Mouse (Mus musculus) liver, adult 2 months (tissue): ENCODE data around the gene Rad54l. TPM values are rescaled to one million over a fixed set of nuclear protein-coding genes. Genes with fewer than 3 reads are reported as not detected.

Experiments
- DNase-seq: peaks from one replicate; pipeline ENCODE4 v3.0.0-alpha.2; 2011; ENCODE audit warnings: low read depth, low spot score; ENCODE audit errors: extremely low read depth
- H3K27ac ChIP-seq: fragments of 200-500 bp; replicated peaks from 2 replicates; pipeline ENCODE4 v1.5.1; 2012; ENCODE audit warnings: low read depth, mild to moderate bottlenecking, control low read depth, inconsistent platforms, low read length; ENCODE audit not compliant: insufficient read depth
- H3K27me3 ChIP-seq: fragments of 200-500 bp; 2 replicates; pipeline ENCODE4 v1.6.1; 2012; ENCODE audit warnings: mild to moderate bottlenecking, moderate library complexity, low read length, inconsistent platforms; ENCODE audit not compliant: control insufficient read depth, insufficient read depth
- H3K36me3 ChIP-seq: fragments of 200-500 bp; 2 replicates; pipeline ENCODE4 v1.6.1; 2012; ENCODE audit warnings: low read length, inconsistent platforms; ENCODE audit not compliant: control insufficient read depth, insufficient read depth
- H3K4me1 ChIP-seq: fragments of 200-500 bp; 2 replicates; pipeline ENCODE4 v1.6.1; 2011; ENCODE audit warnings: low read length; ENCODE audit not compliant: control insufficient read depth, insufficient read depth
- H3K4me3 ChIP-seq: fragments of 200-500 bp; 2 replicates; pipeline ENCODE4 v1.5.1; 2011; ENCODE audit warnings: low read depth, mild to moderate bottlenecking, control low read depth, low read length, moderate library complexity; ENCODE audit not compliant: insufficient read depth
- H3K79me2 ChIP-seq: fragments of 200-500 bp; 2 replicates; pipeline ENCODE4 v1.6.1; 2012; ENCODE audit warnings: inconsistent platforms, mild to moderate bottlenecking, low read length, moderate library complexity; ENCODE audit not compliant: control insufficient read depth, insufficient read depth
- H3K9ac ChIP-seq: fragments of 200-500 bp; 2 replicates; pipeline ENCODE4 v1.6.1; 2012; ENCODE audit warnings: low read depth, mild to moderate bottlenecking, control low read depth, inconsistent platforms, low read length
- CTCF ChIP-seq: fragments of 200-500 bp; IDR thresholded peaks from 2 replicates; pipeline ENCODE4 v1.5.1; 2011; ENCODE audit warnings: low read depth, low read length, control low read depth
- POLR2A ChIP-seq: fragments of 200-500 bp; IDR thresholded peaks from 2 replicates; pipeline ENCODE4 v1.6.1; 2011; ENCODE audit warnings: low read length, control low read depth; ENCODE audit not compliant: insufficient read depth; ENCODE audit errors: extremely low read depth
- WGBS: fragments of 180-500 bp; shearing (Covaris S2); methylation state at CpG from one replicate; pipeline ENCODE4 v1.1.7; 2018; 5-methylcytosine and 5-hydroxymethylcytosine counted together
- polyA plus RNA-seq: library from polyadenylated mRNA; depleted of rRNA; stranded (reverse); fragments of >200 nt; gene quantifications from 2 replicates; pipeline ENCODE4 v1.2.3, GENCODE M21; 2012
- total RNA-seq: library from RNA; depleted of rRNA; stranded (reverse); fragments of >200 nt; gene quantifications from 2 replicates; pipeline ENCODE4 v1.2.3, GENCODE M21; 2014

Rad54l gene
- total and polyA plus RNA-seq, 2 experiments: 0.06 to 0.18 TPM

GRCm38 (mm10) chr4:116143891-116144717 is 20.6 kb upstream of the Rad54l start:
- no peaks in the 10 kb centered on the region for H3K27me3 ChIP-seq
- no peak overlapping the region for H3K27ac ChIP-seq
- no peak for DNase-seq
- peaks cover 3% of the 10 kb centered on the region; the same call in 1 of the 2 replicates for H3K4me1 ChIP-seq
- no peaks in the 10 kb centered on the region for H3K36me3 ChIP-seq
- H3K9ac ChIP-seq: peak overlapping the region; percentile 84
- H3K79me2 ChIP-seq: no peaks in the 10 kb centered on the region
- H3K4me3 ChIP-seq: peak overlapping the region; percentile 74
- TF ChIP-seq POLR2A: no peak
- TF ChIP-seq CTCF: no peak
- 6% methylated on average over 47 of the region's 47 CpGs for WGBS

GRCm38 (mm10) chr4:116143317-116143811 is 19.9 kb upstream of the Rad54l start:
- Histone ChIP-seq H3K27ac (no peak overlapping the region), H3K36me3 (no peaks in the 10 kb centered on the region), H3K9ac (no peak overlapping the region), H3K4me3 (no peak overlapping the region), H3K79me2 (no peaks in the 10 kb centered on the region), H3K27me3 (no peaks in the 10 kb centered on the region), H3K4me1 (peaks cover 3% of the 10 kb centered on the region; the same call in 1 of the 2 replicates)
- no peak for DNase-seq
- TF ChIP-seq CTCF (no peak), POLR2A (no peak)
- WGBS: 57% methylated on average over 7 of the region's 7 CpGs

GRCm38 (mm10) chr4:116142269-116142668 is 18.8 kb upstream of the Rad54l start:
- H3K27me3 ChIP-seq: no peaks in the 10 kb centered on the region
- H3K27ac ChIP-seq: no peak overlapping the region
- TF ChIP-seq CTCF: no peak
- TF ChIP-seq POLR2A: no peak
- no peaks in the 10 kb centered on the region for H3K79me2 ChIP-seq
- no peak overlapping the region for H3K9ac ChIP-seq
- WGBS: 90% methylated on average over 7 of the region's 7 CpGs
- H3K4me3 ChIP-seq: no peak overlapping the region
- no peaks in the 10 kb centered on the region for H3K36me3 ChIP-seq
- peaks cover 3% of the 10 kb centered on the region; the same call in 1 of the 2 replicates for H3K4me1 ChIP-seq
- DNase-seq: no peak

- 86% methylated on average over 1 of the region's 1 CpGs for WGBS
- no peak overlapping the region for H3K9ac ChIP-seq
Measured at GRCm38 (mm10) chr4:116141736-116142135, 18.2 kb upstream of the Rad54l start.

GRCm38 (mm10) chr4:116140801-116141574 is 17.5 kb upstream of the Rad54l start:
- no peak for DNase-seq
- H3K9ac ChIP-seq: no peak overlapping the region
- peaks cover 3% of the 10 kb centered on the region; the same call in 1 of the 2 replicates for H3K4me1 ChIP-seq
- 94% methylated on average over 7 of the region's 7 CpGs for WGBS
- no peak overlapping the region for H3K4me3 ChIP-seq
- no peak for TF ChIP-seq POLR2A
- no peak for TF ChIP-seq CTCF
- no peaks in the 10 kb centered on the region for H3K27me3 ChIP-seq
- H3K27ac ChIP-seq: no peak overlapping the region
- H3K79me2 ChIP-seq: no peaks in the 10 kb centered on the region
- H3K36me3 ChIP-seq: no peaks in the 10 kb centered on the region

More at GRCm38 (mm10) chr4:116141736-116142135, 18.2 kb upstream of the Rad54l start:
- Histone ChIP-seq H3K4me3 (no peak overlapping the region), H3K36me3 (no peaks in the 10 kb centered on the region), H3K79me2 (no peaks in the 10 kb centered on the region), H3K27me3 (no peaks in the 10 kb centered on the region), H3K4me1 (peaks cover 3% of the 10 kb centered on the region; the same call in 1 of the 2 replicates), H3K27ac (no peak overlapping the region)
- TF ChIP-seq CTCF (no peak), POLR2A (no peak)
- DNase-seq: no peak
